Mouse (Mus musculus): ENCODE results near the gene Hal.
"Not testable (repeated sequence)": the region's sequence is repeated elsewhere in the genome, so short reads cannot be mapped to it uniquely, and the experiment has no call there.

The Hal gene

GRCm38 (mm10) chr10:93515927-93516326, 27.4 kb downstream of the Hal start:
- no peak for DNase-seq (ENCODE audit: low read depth, low spot score)

- no peak for DNase-seq (ENCODE audit: low read depth, low spot score)
Observed at GRCm38 (mm10) chr10:93517754-93518153, 29.2 kb downstream of the Hal start.

- DNase-seq (ENCODE audit: low read depth, low spot score), result peak; percentile 25
Observed at GRCm38 (mm10) chr10:93518186-93518585, 29.6 kb downstream of the Hal start.

- no peak for DNase-seq (ENCODE audit: low read depth, low spot score)
Observed at GRCm38 (mm10) chr10:93518620-93519019, 30.1 kb downstream of the Hal start.

- DNase-seq (ENCODE audit: low read depth, low spot score), result no peak
Observed at GRCm38 (mm10) chr10:93519159-93519558, 30.6 kb downstream of the Hal start.

- no peak for DNase-seq (ENCODE audit: low read depth, low spot score)
Observed at GRCm38 (mm10) chr10:93519756-93520155, 31.2 kb downstream of the Hal start.

- peak; percentile 75 for DNase-seq (ENCODE audit: low read depth, low spot score)
Observed at GRCm38 (mm10) chr10:93520994-93521393, 32.4 kb downstream of the Hal start.

- DNase-seq (ENCODE audit: low read depth, low spot score), result no peak
Observed at GRCm38 (mm10) chr10:93525329-93525728, 36.8 kb downstream of the Hal start.

- DNase-seq (ENCODE audit: low read depth, low spot score), result no peak
Observed at GRCm38 (mm10) chr10:93538287-93538686, 49.7 kb downstream of the Hal start.

GRCm38 (mm10) chr10:93538818-93539217, 50.2 kb downstream of the Hal start:
- DNase-seq (ENCODE audit: low read depth, low spot score), result no peak

- DNase-seq (ENCODE audit: low read depth, low spot score), result no peak
Observed at GRCm38 (mm10) chr10:93539775-93540430, 51.3 kb downstream of the Hal start, which contains the start of gene Amdhd1. Gene Amdhd1 (minus strand): TSS chr10:93540033.

- no peak for DNase-seq (ENCODE audit: low read depth, low spot score)
Observed at GRCm38 (mm10) chr10:93540431-93541210, 52.1 kb downstream of the Hal start, which contains the start of gene Ccdc38. Gene Ccdc38 (plus strand): TSS chr10:93540632.

- no peak for DNase-seq (ENCODE audit: low read depth, low spot score)
Observed at GRCm38 (mm10) chr10:93541585-93541984, 53.0 kb downstream of the Hal start.

- DNase-seq (ENCODE audit: low read depth, low spot score), result no peak
Observed at GRCm38 (mm10) chr10:93542356-93542755, 53.8 kb downstream of the Hal start.

GRCm38 (mm10) chr10:93543176-93543575, 54.6 kb downstream of the Hal start:
- no peak for DNase-seq (ENCODE audit: low read depth, low spot score)

GRCm38 (mm10) chr10:93544172-93544571, 55.6 kb downstream of the Hal start:
- peak; percentile 38 for DNase-seq (ENCODE audit: low read depth, low spot score)

- DNase-seq (ENCODE audit: low read depth, low spot score), result no peak
Observed at GRCm38 (mm10) chr10:93547741-93548270, 59.2 kb downstream of the Hal start.

GRCm38 (mm10) chr10:93548991-93549390, 60.4 kb downstream of the Hal start:
- peak; percentile 85 for DNase-seq (ENCODE audit: low read depth, low spot score)

GRCm38 (mm10) chr10:93549821-93550220, 61.3 kb downstream of the Hal start:
- no peak for DNase-seq (ENCODE audit: low read depth, low spot score)

GRCm38 (mm10) chr10:93552596-93552995, 64.0 kb downstream of the Hal start:
- no peak for DNase-seq (ENCODE audit: low read depth, low spot score)

- DNase-seq (ENCODE audit: low read depth, low spot score), result not testable (repeated sequence)
Observed at GRCm38 (mm10) chr10:93557971-93558370, 69.4 kb downstream of the Hal start.

GRCm38 (mm10) chr10:93559786-93560185, 71.2 kb downstream of the Hal start:
- no peak for DNase-seq (ENCODE audit: low read depth, low spot score)
